ENCODE assay signal across 8 mouse cellular contexts in genomic region chr17:28163666-28164065, GRCm38 (mm10). TPM values are rescaled to one million over a fixed set of nuclear protein-coding genes. Genes with fewer than 3 reads are reported as not detected.
DNase-seq lines count a peak whose midpoint lies in the region; ATAC-seq and TF ChIP-seq lines count a peak whose summit lies in the region.

No protein-coding gene starts in this region.

- no peaks in the 10 kb centered on the region for H3K9me3 ChIP-seq in ES-Bruce4 (replicated peaks; ENCODE audit: control insufficient read depth, insufficient read depth, low read length, poor library complexity, severe bottlenecking)

- no peak for TF ChIP-seq POLR2A in ES-Bruce4 (IDR thresholded peaks at IDR 0.05; ENCODE audit: insufficient read depth, low read length)

- intact Hi-C loops in heart, postnatal 36 days (cut with DNase I), result loop anchor here (1.0 to 5.0 kb wide), 3 partner anchors 78 to 256 kb away; partner anchors contain the start of genes Anks1 and Taf11

- no peak overlapping the region for H3K4me3 ChIP-seq in ES-Bruce4 (ENCODE audit: low read depth, low read length)

- no peak overlapping the region for H3K27ac ChIP-seq in ES-Bruce4 (ENCODE audit: insufficient read depth, low read length)

- peak; percentile 48; the same call in 1 of the 2 replicates for ATAC-seq in erythroblast, adult 5-6 weeks (replicated peaks; ENCODE audit: low FRiP score, poor library complexity, severe bottlenecking)
- ATAC-seq in megakaryocyte, adult 5-6 weeks (ENCODE audit: poor library complexity, severe bottlenecking), result peak; percentile 90

- H3K4me1 ChIP-seq in ES-Bruce4 (ENCODE audit: control insufficient read depth, insufficient read depth, low read length), result no peaks in the 10 kb centered on the region

- H3K27me3 ChIP-seq in ES-Bruce4 (ENCODE audit: control insufficient read depth, insufficient read depth, low read length, poor library complexity, severe bottlenecking), result no peaks in the 10 kb centered on the region

- peak; percentile 59; the same call in 1 of the 2 replicates for TF ChIP-seq EP300 in ES-Bruce4 (IDR thresholded peaks at IDR 0.05; ENCODE audit: insufficient read depth, low read depth, low read length)

- H3K9ac ChIP-seq in ES-Bruce4 (ENCODE audit: low read depth, poor library complexity, severe bottlenecking), result no peak overlapping the region

- DNase-seq in adrenal gland, postnatal 4 days (ENCODE audit: low spot score in 2 of 2), result peak; percentile 59 to 66
- DNase-seq in heart, postnatal 36 days, result peak; percentile 77 to 84
- DNase-seq in layer of hippocampus, postnatal 14 days (ENCODE audit: low spot score in 2 of 2), result peak; percentile 72 to 83
- peak; percentile 70 for DNase-seq in right cerebral cortex, postnatal 25 days
- peak; percentile 64 to 74 for DNase-seq in urinary bladder, postnatal 36 days (ENCODE audit: low spot score in 2 of 2)

- no peaks in the 10 kb centered on the region for H3K36me3 ChIP-seq in ES-Bruce4 (ENCODE audit: control insufficient read depth, insufficient read depth, low read length, poor library complexity, severe bottlenecking)

- peak; percentile 92 for TF ChIP-seq CTCF in ES-Bruce4 (IDR thresholded peaks at IDR 0.05; ENCODE audit: low read depth, low read length)

RNA-seq across cellular contexts. Expression of gene Zfp523, which starts 13.3 kb away (rescaled TPM):
- 16.6 and 19.5 TPM in 2 replicates for polyA plus RNA-seq in ES-Bruce4 (2011; ENCODE audit: insufficient read depth, insufficient read length, low read depth, missing spikeins)
- total RNA-seq in adrenal gland, postnatal 4 days (2021), result 10 to 100 TPM; 54.7 to 56.9 TPM
- 1.5 and 2.3 TPM in 2 replicates for total RNA-seq in erythroblast, adult 5-6 weeks (2015; ENCODE audit: low replicate concordance)
- total RNA-seq in erythroblast, adult 5-6 weeks (2017; ENCODE audit: low replicate concordance), result 2.1 and 2.5 TPM in 2 replicates
- 10 to 100 TPM; 14.3 to 16.0 TPM for total RNA-seq in heart, postnatal 36 days (2021)
- 100 to 1,000 TPM in 1 of 2 experiments, 10 to 100 TPM in 1; 95.1 to 102 TPM for total RNA-seq in layer of hippocampus, postnatal 14 days (2021)
- total RNA-seq in megakaryocyte, adult 5-6 weeks (2015), result 4.2 and 6.4 TPM in 2 replicates
- 7.1 and 8.1 TPM in 2 replicates for total RNA-seq in megakaryocyte, adult 5-6 weeks (2017)

RNA-seq across cellular contexts. Expression of gene Scube3, which starts 21.7 kb away (rescaled TPM):
- 17.9 and 18.0 TPM in 2 replicates for polyA plus RNA-seq in ES-Bruce4 (2011; ENCODE audit: insufficient read depth, insufficient read length, low read depth, missing spikeins)
- 10 to 100 TPM; 45.5 to 55.6 TPM for total RNA-seq in adrenal gland, postnatal 4 days (2021)
- total RNA-seq in erythroblast, adult 5-6 weeks (2015; ENCODE audit: low replicate concordance), result not detected in 2 replicates
- not detected in 2 replicates for total RNA-seq in erythroblast, adult 5-6 weeks (2017; ENCODE audit: low replicate concordance)
- under 1 TPM; 0.53 to 0.70 TPM for total RNA-seq in heart, postnatal 36 days (2021)
- total RNA-seq in layer of hippocampus, postnatal 14 days (2021), result 1 to 10 TPM; 1.7 to 2.4 TPM
- not detected in 2 replicates for total RNA-seq in megakaryocyte, adult 5-6 weeks (2015)
- not detected in 2 replicates for total RNA-seq in megakaryocyte, adult 5-6 weeks (2017)

RNA-seq across cellular contexts. Expression of gene Def6, which starts 43.9 kb away (rescaled TPM):
- polyA plus RNA-seq in ES-Bruce4 (2011; ENCODE audit: insufficient read depth, insufficient read length, low read depth, missing spikeins), result 28.4 and 30.7 TPM in 2 replicates
- total RNA-seq in adrenal gland, postnatal 4 days (2021), result 1 to 10 TPM; 4.3 to 6.7 TPM
- 7.5 and 12.9 TPM in 2 replicates for total RNA-seq in erythroblast, adult 5-6 weeks (2015; ENCODE audit: low replicate concordance)
- 21.9 and 28.0 TPM in 2 replicates for total RNA-seq in erythroblast, adult 5-6 weeks (2017; ENCODE audit: low replicate concordance)
- 1 to 10 TPM; 3.1 to 3.2 TPM for total RNA-seq in heart, postnatal 36 days (2021)
- total RNA-seq in layer of hippocampus, postnatal 14 days (2021), result 1 to 10 TPM; 3.7 to 3.9 TPM
- total RNA-seq in megakaryocyte, adult 5-6 weeks (2015), result 35.4 and 40.7 TPM in 2 replicates
- total RNA-seq in megakaryocyte, adult 5-6 weeks (2017), result 91.5 and 92.6 TPM in 2 replicates

Comparison
In these comparisons a context has a peak if more than half of its experiments do, and no peak if none do; other contexts are left out.
1. RNA of gene Scube3, which starts 21.7 kb away (total RNA-seq): 45.5 to 55.6 TPM in adrenal gland, postnatal 4 days; 1.7 to 2.4 TPM in layer of hippocampus, postnatal 14 days, 0.53 to 0.70 TPM in heart, postnatal 36 days, not detected in erythroblast, adult 5-6 weeks and not detected in megakaryocyte, adult 5-6 weeks; every median in the first group is over 10 times any median in the second.
2. Peak in every context shown above with its lines, with median percentiles within 50 percentile points of each other: DNase-seq.